8 mouse cellular contexts compared by ENCODE assay signal in the genomic region with DNA sequence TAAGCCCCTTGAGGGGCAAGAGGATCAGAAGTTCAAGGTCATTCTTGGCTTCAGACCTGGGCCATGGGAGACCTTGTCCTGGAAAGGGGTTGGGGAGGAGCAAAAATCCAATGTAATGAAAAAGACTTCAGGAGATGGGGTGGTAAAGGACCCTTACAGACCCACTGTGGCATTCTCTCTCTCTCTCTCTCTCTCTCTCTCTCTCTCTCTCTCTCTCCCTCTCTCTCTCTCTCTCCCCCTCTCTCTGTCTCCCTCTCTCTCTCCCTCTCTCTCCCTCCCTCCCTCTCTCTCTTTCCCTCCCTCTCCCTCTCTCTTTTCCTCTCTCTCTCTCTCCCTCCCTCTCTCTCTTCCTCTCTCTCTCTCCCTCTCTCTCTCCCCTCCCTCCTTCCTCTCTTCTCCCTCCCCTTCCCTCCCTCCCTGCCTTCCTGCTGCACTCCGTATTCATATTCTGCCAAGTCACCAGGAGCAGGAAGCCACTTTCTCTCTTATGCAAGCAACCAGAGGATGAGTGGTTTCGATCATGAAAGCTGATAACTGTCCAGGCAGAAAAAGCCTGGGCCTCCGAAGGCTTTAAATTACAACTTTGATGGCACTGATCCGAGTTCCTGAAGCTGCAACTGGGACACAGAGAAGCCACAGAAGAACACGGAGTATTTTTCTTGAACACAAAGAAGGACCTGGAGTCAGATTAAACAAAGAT.
DNase-seq lines count a peak whose midpoint lies in the region; ATAC-seq and TF ChIP-seq lines count a peak whose summit lies in the region.

No protein-coding gene starts in this region.

- 3% methylated on average over 5 of the region's 5 CpGs for WGBS in kidney, embryonic 16.5 days
- WGBS in embryonic facial prominence, embryonic 14.5 days, result 16% methylated on average over 5 of the region's 5 CpGs
- WGBS in heart, adult 2 months, result 11% methylated on average over 5 of the region's 5 CpGs

- H3K27ac ChIP-seq in kidney, embryonic 16.5 days (ENCODE audit: low read length), result peak overlapping the region; percentile 56; the same call in 1 of the 2 replicates
- peak overlapping the region; percentile 21; the same call in 1 of the 2 replicates for H3K27ac ChIP-seq in embryonic facial prominence, embryonic 14.5 days (replicated peaks; ENCODE audit: low read depth, low read length)
- H3K27ac ChIP-seq in heart, adult 2 months, result no peak overlapping the region

- no peak overlapping the region for H3K4me3 ChIP-seq in kidney, embryonic 16.5 days (ENCODE audit: low read length)
- no peak overlapping the region for H3K4me3 ChIP-seq in embryonic facial prominence, embryonic 14.5 days (ENCODE audit: low read depth, low read length)
- H3K4me3 ChIP-seq in megakaryocyte, embryonic 14.5 days (replicated peaks), result peak overlapping the region; percentile 67
- no peak overlapping the region for H3K4me3 ChIP-seq in heart, adult 2 months

- DNase-seq in adrenal gland, adult (ENCODE audit: inconsistent age in 2 of 2, low spot score in 1 of 2), result peak; percentile 77
- DNase-seq in adrenal gland, postnatal 4 days (ENCODE audit: low spot score in 2 of 2), result no peak
- DNase-seq in kidney, postnatal 10 days, result no peak
- DNase-seq in embryonic facial prominence, embryonic 14.5 days (ENCODE audit: low spot score), result peak; percentile 81
- DNase-seq in retina, postnatal 1 day, result no peak
- DNase-seq in heart, adult 2 months, result no peak

- H3K27me3 ChIP-seq in kidney, embryonic 16.5 days (ENCODE audit: insufficient read depth, low read length), result no peaks in the 10 kb centered on the region
- H3K27me3 ChIP-seq in embryonic facial prominence, embryonic 14.5 days (replicated peaks; ENCODE audit: control insufficient read depth, insufficient read depth, low read length), result no peaks in the 10 kb centered on the region
- peaks cover 7% of the 10 kb centered on the region for H3K27me3 ChIP-seq in megakaryocyte, embryonic 14.5 days (replicated peaks)
- H3K27me3 ChIP-seq in heart, adult 2 months (ENCODE audit: control insufficient read depth, insufficient read depth, low read length), result no peaks in the 10 kb centered on the region

- no peak for TF ChIP-seq POLR2A in heart, adult 2 months (IDR thresholded peaks at IDR 0.05; ENCODE audit: insufficient read depth, low read depth, low read length)

- no peak for ATAC-seq in kidney, embryonic 16.5 days (ENCODE audit: low FRiP score, low TSS enrichment)
- ATAC-seq in embryonic facial prominence, embryonic 14.5 days (ENCODE audit: low read depth), result no peak

- no peak overlapping the region for H3K9ac ChIP-seq in kidney, embryonic 16.5 days (replicated peaks; ENCODE audit: low read length)
- H3K9ac ChIP-seq in embryonic facial prominence, embryonic 14.5 days (ENCODE audit: low read depth, low read length), result no peak overlapping the region
- no peak overlapping the region for H3K9ac ChIP-seq in heart, adult 2 months (ENCODE audit: low read depth, low read length)

- H3K4me2 ChIP-seq in kidney, embryonic 16.5 days (replicated peaks; ENCODE audit: low read depth, low read length), result 0 out of 2 replicates have a peak overlapping the region, but pooled peaks have one; percentile 13
- no peak overlapping the region for H3K4me2 ChIP-seq in embryonic facial prominence, embryonic 14.5 days (ENCODE audit: low read depth, low read length)

- no peak for TF ChIP-seq CTCF in heart, adult 2 months (IDR thresholded peaks at IDR 0.05)

- no peak for TF ChIP-seq EP300 in heart, adult 2 months (IDR thresholded peaks at IDR 0.05; ENCODE audit: insufficient read depth, low read depth, low read length)

- H3K9me3 ChIP-seq in kidney, embryonic 16.5 days (ENCODE audit: low read length), result no peaks in the 10 kb centered on the region
- no peaks in the 10 kb centered on the region for H3K9me3 ChIP-seq in embryonic facial prominence, embryonic 14.5 days (ENCODE audit: control insufficient read depth, low read length)
- H3K9me3 ChIP-seq in megakaryocyte, embryonic 14.5 days, result peaks cover 7% of the 10 kb centered on the region; the same call in 1 of the 2 replicates

- H3K79me2 ChIP-seq in heart, adult 2 months (replicated peaks; ENCODE audit: control insufficient read depth, insufficient read depth, low read length), result no peaks in the 10 kb centered on the region

- peaks cover 4% of the 10 kb centered on the region; the same call in 1 of the 2 replicates for H3K4me1 ChIP-seq in kidney, embryonic 16.5 days (ENCODE audit: insufficient read depth, low read length)
- no peaks in the 10 kb centered on the region for H3K4me1 ChIP-seq in embryonic facial prominence, embryonic 14.5 days (ENCODE audit: control insufficient read depth, insufficient read depth, low read length)
- peaks cover 37% of the 10 kb centered on the region for H3K4me1 ChIP-seq in megakaryocyte, embryonic 14.5 days
- no peaks in the 10 kb centered on the region for H3K4me1 ChIP-seq in heart, adult 2 months (ENCODE audit: control insufficient read depth, insufficient read depth, low read length)

- H3K36me3 ChIP-seq in kidney, embryonic 16.5 days (ENCODE audit: insufficient read depth, low read length), result no peaks in the 10 kb centered on the region
- H3K36me3 ChIP-seq in embryonic facial prominence, embryonic 14.5 days (ENCODE audit: control insufficient read depth, insufficient read depth, low read length), result no peaks in the 10 kb centered on the region
- no peaks in the 10 kb centered on the region for H3K36me3 ChIP-seq in megakaryocyte, embryonic 14.5 days (replicated peaks; ENCODE audit: low read length)
- H3K36me3 ChIP-seq in heart, adult 2 months (ENCODE audit: control insufficient read depth, insufficient read depth, low read length), result no peaks in the 10 kb centered on the region

- intact Hi-C loops in heart, adult 2 months (cut with DNase I), result no loop called here

Comparison
In these comparisons a context has a peak if more than half of its experiments do, and no peak if none do; other contexts are left out.
1. DNase-seq: peak in adrenal gland, adult (2 of 2) and embryonic facial prominence, embryonic 14.5 days (single experiment); none in adrenal gland, postnatal 4 days (0 of 2), kidney, postnatal 10 days (single experiment), retina, postnatal 1 day (single experiment) and heart, adult 2 months (0 of 2).